Mouse (Mus musculus) mature B cell (primary cell): ENCODE results near the gene Tmbim4.

ENCODE experiments used
- in situ Hi-C: fragments of 300-500 bp; cut with MboI; formaldehyde crosslinking; loops from 2 replicates; pipeline ENCODE4 v1.14.3; 2019

The Tmbim4 gene

GRCm38 (mm10) chr10:120245681-120246080 lies 44.3 kb downstream of the Tmbim4 start:
- in situ Hi-C loops = no loop called here

GRCm38 (mm10) chr10:120246994-120247750 lies 45.8 kb downstream of the Tmbim4 start:
- in situ Hi-C loops = no loop called here

- in situ Hi-C loops = no loop called here
These were observed 49.7 kb downstream of the Tmbim4 start for GRCm38 (mm10) chr10:120250911-120251683.

GRCm38 (mm10) chr10:120251791-120252190 lies 50.4 kb downstream of the Tmbim4 start:
- in situ Hi-C loops = no loop called here

- in situ Hi-C loops = no loop called here
These were observed 51.4 kb downstream of the Tmbim4 start for GRCm38 (mm10) chr10:120252800-120253199.

GRCm38 (mm10) chr10:120257231-120257630 lies 55.8 kb downstream of the Tmbim4 start:
- in situ Hi-C loops = no loop called here

- in situ Hi-C loops = no loop called here
These were observed 66.4 kb downstream of the Tmbim4 start for GRCm38 (mm10) chr10:120267790-120268189.

GRCm38 (mm10) chr10:120269946-120270345 lies 68.6 kb downstream of the Tmbim4 start:
- in situ Hi-C loops = no loop called here

GRCm38 (mm10) chr10:120270777-120271176 lies 69.4 kb downstream of the Tmbim4 start:
- in situ Hi-C loops = no loop called here

- in situ Hi-C loops = no loop called here
These were observed 69.9 kb downstream of the Tmbim4 start for GRCm38 (mm10) chr10:120271318-120271717.

GRCm38 (mm10) chr10:120271879-120272269 lies 70.5 kb downstream of the Tmbim4 start:
- in situ Hi-C loops = no loop called here

- in situ Hi-C loops = no loop called here
These were observed 71.0 kb downstream of the Tmbim4 start for GRCm38 (mm10) chr10:120272270-120272883.

- in situ Hi-C loops = no loop called here
These were observed 71.9 kb downstream of the Tmbim4 start for GRCm38 (mm10) chr10:120273335-120273734.
